Mouse (Mus musculus) C2C12 (cell line): ENCODE data around the gene Prrc2b. TPM values are rescaled to one million over a fixed set of nuclear protein-coding genes. Genes with fewer than 3 reads are reported as not detected.

Experiments
- H3K27me3 ChIP-seq: one replicate; pipeline ENCODE4 v1.6.1; 2011; ENCODE audit not compliant: control insufficient read depth, insufficient read depth, insufficient read length
- H3K36me3 ChIP-seq: one replicate; pipeline ENCODE4 v1.6.1; 2011; ENCODE audit not compliant: control insufficient read depth, insufficient read depth
- H3K4me3 ChIP-seq: one replicate; pipeline ENCODE4 v1.5.1; 2011; ENCODE audit warnings: mild to moderate bottlenecking, control low read depth; ENCODE audit not compliant: poor library complexity, insufficient read depth, severe bottlenecking
- H3K79me2 ChIP-seq: one replicate; pipeline ENCODE4 v1.6.1; 2011; ENCODE audit not compliant: control insufficient read depth, insufficient read depth
- H3K79me3 ChIP-seq: one replicate; pipeline ENCODE4 v1.6.1; 2011; ENCODE audit warnings: low read depth, control low read depth
- H3ac ChIP-seq: one replicate; pipeline ENCODE3; 2011; ENCODE audit warnings: low read depth; ENCODE audit not compliant: control insufficient read depth, insufficient read length
- CEBPB ChIP-seq: IDR thresholded peaks from one replicate; pipeline ENCODE4 v1.6.1; 2011; ENCODE audit warnings: low read depth, mild to moderate bottlenecking, control low read depth, moderate library complexity
- CTCF ChIP-seq: IDR thresholded peaks from one replicate; pipeline ENCODE4 v1.5.1; 2011; ENCODE audit not compliant: control insufficient read depth, insufficient read depth, insufficient read length
- FOSL1 ChIP-seq: IDR thresholded peaks from one replicate; pipeline ENCODE4 v1.8.0; 2011; ENCODE audit warnings: mild to moderate bottlenecking, low read length; ENCODE audit not compliant: poor library complexity, insufficient read depth, severe bottlenecking
- MAX ChIP-seq: IDR thresholded peaks from one replicate; pipeline ENCODE4 v1.6.1; 2011; ENCODE audit warnings: mild to moderate bottlenecking, control low read depth
- MYOD1 ChIP-seq: IDR thresholded peaks from one replicate; pipeline ENCODE4 v1.6.1; 2011; ENCODE audit warnings: low read depth; ENCODE audit not compliant: control insufficient read depth, insufficient read length
- MYOG ChIP-seq: IDR thresholded peaks from one replicate; pipeline ENCODE4 v1.6.1; 2011; ENCODE audit not compliant: control insufficient read depth, insufficient read length; ENCODE audit errors: extremely low read depth
- USF1 ChIP-seq: IDR thresholded peaks from one replicate; pipeline ENCODE4 v1.6.1; 2011; ENCODE audit warnings: low read depth, mild to moderate bottlenecking, control low read depth, moderate library complexity
- polyA plus RNA-seq: library from polyadenylated mRNA; unstranded; fragments of >200 nt; fragmentation: generic; extraction: Trizol; gene quantifications from one replicate; pipeline ENCODE4 v1.2.1, GENCODE M21; 2012; ENCODE audit warnings: missing spikeins

Gene Prrc2b
- polyA plus RNA-seq, 1 experiment: 45.0 TPM

DNA sequence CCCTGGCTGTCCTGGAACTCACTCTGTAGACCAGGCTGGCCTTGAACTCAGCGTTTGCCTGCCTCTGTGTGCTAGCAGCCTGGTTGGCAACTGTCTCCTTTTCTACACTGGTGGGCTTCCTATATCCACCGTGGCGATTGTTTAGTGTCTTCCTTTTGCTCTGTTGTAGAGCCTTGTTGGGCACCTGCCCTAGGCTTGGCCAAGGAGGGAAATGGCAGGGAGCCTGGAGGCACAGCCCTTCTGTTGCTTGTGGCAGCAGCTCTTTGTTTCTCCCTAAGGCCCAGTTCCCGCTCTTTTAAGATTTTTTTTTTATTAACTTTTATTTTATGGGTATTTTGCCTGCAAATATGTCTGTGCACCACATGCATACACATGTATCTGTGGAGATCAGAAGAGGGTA is 49.2 kb downstream of the Prrc2b start:
- H3K79me2 ChIP-seq: no peaks in the 10 kb centered on the region
- no peak for TF ChIP-seq USF1
- TF ChIP-seq FOSL1: no peak
- TF ChIP-seq MYOG: no peak
- no peak for TF ChIP-seq MYOD1
- no peak for TF ChIP-seq CTCF
- TF ChIP-seq MAX: no peak
- TF ChIP-seq CEBPB: no peak
- H3K36me3 ChIP-seq: peaks cover 95% of the 10 kb centered on the region
- H3ac ChIP-seq: no peak overlapping the region
- H3K79me3 ChIP-seq: no peaks in the 10 kb centered on the region
- H3K27me3 ChIP-seq: no peaks in the 10 kb centered on the region
- H3K4me3 ChIP-seq: no peak overlapping the region

- TF ChIP-seq FOSL1: no peak
- no peak for TF ChIP-seq MYOD1
- TF ChIP-seq MAX: no peak
- no peak for TF ChIP-seq CTCF
- no peak for TF ChIP-seq MYOG
- TF ChIP-seq USF1: no peak
- no peak for TF ChIP-seq CEBPB
- H3K27me3 ChIP-seq: no peaks in the 10 kb centered on the region
- no peaks in the 10 kb centered on the region for H3K79me2 ChIP-seq
- no peak overlapping the region for H3K4me3 ChIP-seq
- H3K79me3 ChIP-seq: no peaks in the 10 kb centered on the region
- H3K36me3 ChIP-seq: peaks cover 95% of the 10 kb centered on the region
- no peak overlapping the region for H3ac ChIP-seq
Observed at GRCm38 (mm10) chr2:32200712-32201111, 49.8 kb downstream of the Prrc2b start.

- no peak for TF ChIP-seq FOSL1
- TF ChIP-seq MYOG: no peak
- no peak for TF ChIP-seq CEBPB
- no peak for TF ChIP-seq USF1
- TF ChIP-seq MAX: no peak
- no peak for TF ChIP-seq CTCF
- Histone ChIP-seq H3K36me3 (peaks cover 95% of the 10 kb centered on the region), H3ac (no peak overlapping the region), H3K4me3 (no peak overlapping the region), H3K79me2 (no peaks in the 10 kb centered on the region), H3K27me3 (no peaks in the 10 kb centered on the region), H3K79me3 (no peaks in the 10 kb centered on the region)
Observed at GRCm38 (mm10) chr2:32201527-32201926, 50.6 kb downstream of the Prrc2b start.

DNA sequence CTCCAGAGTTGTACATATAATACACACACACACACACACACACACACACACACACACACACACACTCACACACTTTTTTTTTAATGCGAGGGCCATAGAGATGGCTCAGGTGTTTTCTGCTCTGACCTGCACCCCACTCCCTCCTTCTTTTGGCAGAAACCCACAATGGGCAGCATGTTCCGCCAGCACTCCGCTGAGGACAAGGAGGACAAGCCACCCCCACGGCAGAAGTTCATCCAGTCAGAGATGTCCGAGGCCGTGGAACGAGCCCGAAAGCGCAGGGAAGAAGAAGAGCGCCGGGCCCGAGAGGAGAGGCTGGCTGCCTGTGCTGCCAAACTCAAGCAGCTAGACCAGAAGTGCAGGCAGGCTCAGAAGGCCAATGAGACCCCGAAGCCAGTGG is 53.0 kb downstream of the Prrc2b start:
- no peaks in the 10 kb centered on the region for H3K79me3 ChIP-seq
- H3K79me2 ChIP-seq: no peaks in the 10 kb centered on the region
- no peak overlapping the region for H3ac ChIP-seq
- TF ChIP-seq MYOD1 (no peak), MAX (no peak), CEBPB (no peak), CTCF (no peak), MYOG (no peak), USF1 (no peak), FOSL1 (no peak)
- H3K4me3 ChIP-seq: no peak overlapping the region
- H3K36me3 ChIP-seq: peaks cover 97% of the 10 kb centered on the region
- no peaks in the 10 kb centered on the region for H3K27me3 ChIP-seq

DNA sequence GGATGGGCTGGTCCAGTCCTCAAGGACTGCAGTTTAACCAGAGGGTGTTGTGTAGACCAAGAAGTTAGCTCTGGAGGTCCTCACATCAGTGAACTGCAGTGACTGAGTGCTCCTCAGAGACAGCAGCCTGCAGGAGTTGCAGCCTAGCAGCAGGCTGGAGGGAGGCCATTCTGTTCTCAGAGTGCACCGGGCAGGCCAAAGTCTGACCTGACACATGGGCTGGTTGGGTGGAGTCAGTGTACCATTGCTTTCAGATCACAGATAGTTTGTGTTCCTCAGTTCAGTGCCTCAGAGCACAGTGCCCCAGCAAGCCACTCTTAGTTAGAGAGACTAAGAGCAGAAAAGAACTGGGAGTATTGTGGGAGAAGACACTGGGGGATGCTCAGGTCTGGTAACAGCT is 56.8 kb downstream of the Prrc2b start:
- no peak overlapping the region for H3K4me3 ChIP-seq
- H3ac ChIP-seq: no peak overlapping the region
- H3K36me3 ChIP-seq: peaks cover 92% of the 10 kb centered on the region
- H3K27me3 ChIP-seq: no peaks in the 10 kb centered on the region
- H3K79me2 ChIP-seq: peaks cover 7% of the 10 kb centered on the region
- TF ChIP-seq MYOG: no peak
- no peak for TF ChIP-seq MYOD1
- no peak for TF ChIP-seq CEBPB
- no peak for TF ChIP-seq FOSL1
- TF ChIP-seq MAX: no peak
- no peak for TF ChIP-seq CTCF
- TF ChIP-seq USF1: no peak
- peaks cover 4% of the 10 kb centered on the region for H3K79me3 ChIP-seq

DNA sequence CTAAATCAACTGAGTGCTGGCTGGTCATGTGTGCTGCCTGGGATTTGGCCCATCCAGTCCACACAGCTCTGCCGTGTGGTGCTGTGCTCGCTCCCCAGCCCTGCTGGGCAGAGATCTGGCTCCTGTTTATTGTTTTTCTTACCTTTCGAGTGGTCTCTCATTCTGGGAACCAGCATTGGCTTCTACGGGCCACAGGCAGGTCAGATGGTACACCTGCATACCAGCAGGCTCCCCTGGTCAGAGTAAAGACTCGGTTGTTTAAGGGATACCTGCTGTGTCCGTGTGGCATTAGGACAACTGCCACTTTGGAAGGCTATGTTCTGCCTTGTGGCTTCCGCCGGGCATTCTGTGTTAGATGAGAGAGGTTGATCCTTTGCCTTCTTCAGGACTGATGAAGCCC is 60.8 kb downstream of the Prrc2b start:
- no peak overlapping the region for H3K4me3 ChIP-seq
- peaks cover 4% of the 10 kb centered on the region for H3K79me3 ChIP-seq
- H3K27me3 ChIP-seq: no peaks in the 10 kb centered on the region
- peaks cover 7% of the 10 kb centered on the region for H3K79me2 ChIP-seq
- H3ac ChIP-seq: no peak overlapping the region
- peaks cover 93% of the 10 kb centered on the region for H3K36me3 ChIP-seq
- TF ChIP-seq CTCF (no peak), CEBPB (no peak), FOSL1 (no peak), MYOG (no peak), MAX (no peak), MYOD1 (no peak), USF1 (no peak)
